Mouse (Mus musculus) lung, adult 2 months (tissue): ENCODE data around the gene Olfr128.
"Not testable (repeated sequence)": the region's sequence is repeated elsewhere in the genome, so short reads cannot be mapped to it uniquely, and the experiment has no call there.

Source experiments
- CTCF ChIP-seq: fragments of 200-500 bp; IDR thresholded peaks from 2 replicates; pipeline ENCODE4 v1.5.1; 2011; ENCODE audit warnings: mild to moderate bottlenecking, low read length, control low read depth; ENCODE audit not compliant: insufficient read depth
- POLR2A ChIP-seq: fragments of 200-500 bp; IDR thresholded peaks from 2 replicates; pipeline ENCODE4 v1.6.1; 2011; ENCODE audit warnings: low read depth, mild to moderate bottlenecking, control low read depth, low read length, borderline replicate concordance; ENCODE audit errors: extremely low read depth

DNA sequence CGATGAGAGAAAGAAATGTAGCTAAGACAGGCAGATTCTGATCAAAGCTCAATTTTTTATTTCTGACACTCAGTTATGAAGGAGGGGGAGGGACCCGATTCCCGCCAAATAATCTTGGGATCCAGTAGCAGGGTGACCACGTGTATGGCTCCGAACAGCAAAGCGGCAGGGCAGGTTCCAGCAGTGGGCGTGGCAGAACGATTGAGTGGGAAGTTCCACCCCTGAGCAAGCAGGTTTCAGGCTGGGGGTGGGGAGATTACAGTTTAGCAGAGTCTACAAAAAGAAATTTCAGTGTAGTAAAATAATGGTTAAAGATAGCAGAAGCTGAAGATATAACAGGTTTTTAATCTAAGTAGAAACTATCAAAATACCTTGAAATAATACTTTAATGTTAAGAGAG, 13.5 kb upstream of the Olfr128 start:
- not testable (repeated sequence) for TF ChIP-seq POLR2A, CTCF
